Mouse (Mus musculus): ENCODE results near the gene Hamp2. TPM values are rescaled to one million over a fixed set of nuclear protein-coding genes. Genes with fewer than 3 reads are reported as not detected.

Hamp2 gene
- total and polyA plus RNA-seq, 2 experiments from 2014 or later, result not detected

GRCm38 (mm10) chr7:30968611-30969010 is 44.1 kb upstream of the Hamp2 start:
- TF ChIP-seq CTCF (IDR thresholded peaks at IDR 0.05; ENCODE audit: low read depth), result no peak
- Histone ChIP-seq H3K4me1 (ENCODE audit: insufficient read depth) (no peaks in the 10 kb centered on the region), H3K4me3 (ENCODE audit: low read depth, low read length) (no peak overlapping the region), H3K36me3 (ENCODE audit: insufficient read depth) (no peaks in the 10 kb centered on the region), H3K27ac (ENCODE audit: low read depth, low read length) (no peak overlapping the region), H3K9ac (no peak overlapping the region), H3K9me3 (ENCODE audit: low read length) (no peaks in the 10 kb centered on the region), H3K27me3 (ENCODE audit: insufficient read depth, low read length) (peaks cover 11% of the 10 kb centered on the region; the same call in 1 of the 2 replicates), H3K4me2 (ENCODE audit: low read depth) (no peak overlapping the region)
- 91% methylated on average over 8 of the region's 8 CpGs for WGBS
- ATAC-seq (no peak), DNase-seq (no peak)

GRCm38 (mm10) chr7:30966657-30967056 is 42.2 kb upstream of the Hamp2 start:
- no peaks in the 10 kb centered on the region for H3K9me3 ChIP-seq (ENCODE audit: low read length)
- no peak overlapping the region for H3K4me3 ChIP-seq (ENCODE audit: low read depth, low read length)
- H3K27me3 ChIP-seq (ENCODE audit: insufficient read depth, low read length), result no peaks in the 10 kb centered on the region
- H3K4me1 ChIP-seq (ENCODE audit: insufficient read depth), result no peaks in the 10 kb centered on the region
- ATAC-seq, result no peak
- no peak overlapping the region for H3K27ac ChIP-seq (ENCODE audit: low read depth, low read length)
- no peak overlapping the region for H3K4me2 ChIP-seq (ENCODE audit: low read depth)
- WGBS, result 67% methylated on average over 3 of the region's 3 CpGs
- no peak for TF ChIP-seq CTCF (IDR thresholded peaks at IDR 0.05; ENCODE audit: low read depth)
- DNase-seq, result no peak
- H3K36me3 ChIP-seq (ENCODE audit: insufficient read depth), result no peaks in the 10 kb centered on the region
- no peak overlapping the region for H3K9ac ChIP-seq

GRCm38 (mm10) chr7:30965677-30966076 is 41.2 kb upstream of the Hamp2 start:
- Histone ChIP-seq H3K9ac (no peak overlapping the region; the same call in 1 of the 2 replicates), H3K27ac (ENCODE audit: low read depth, low read length) (no peak overlapping the region), H3K4me3 (ENCODE audit: low read depth, low read length) (no peak overlapping the region), H3K4me2 (ENCODE audit: low read depth) (no peak overlapping the region), H3K27me3 (ENCODE audit: insufficient read depth, low read length) (no peaks in the 10 kb centered on the region), H3K36me3 (ENCODE audit: insufficient read depth) (no peaks in the 10 kb centered on the region), H3K9me3 (ENCODE audit: low read length) (no peaks in the 10 kb centered on the region), H3K4me1 (ENCODE audit: insufficient read depth) (no peaks in the 10 kb centered on the region)
- ATAC-seq (no peak), DNase-seq (no peak)
- no peak for TF ChIP-seq CTCF (IDR thresholded peaks at IDR 0.05; ENCODE audit: low read depth)
- 74% methylated on average over 14 of the region's 14 CpGs for WGBS

GRCm38 (mm10) chr7:30964366-30964765 is 39.9 kb upstream of the Hamp2 start:
- H3K4me1 ChIP-seq (ENCODE audit: insufficient read depth), result no peaks in the 10 kb centered on the region
- H3K4me2 ChIP-seq (ENCODE audit: low read depth), result no peak overlapping the region
- 90% methylated on average over 7 of the region's 7 CpGs for WGBS
- TF ChIP-seq CTCF (IDR thresholded peaks at IDR 0.05; ENCODE audit: low read depth), result no peak
- H3K27me3 ChIP-seq (ENCODE audit: insufficient read depth, low read length), result no peaks in the 10 kb centered on the region
- H3K9ac ChIP-seq, result no peak overlapping the region
- H3K9me3 ChIP-seq (ENCODE audit: low read length), result no peaks in the 10 kb centered on the region
- H3K27ac ChIP-seq (ENCODE audit: low read depth, low read length), result no peak overlapping the region
- no peaks in the 10 kb centered on the region for H3K36me3 ChIP-seq (ENCODE audit: insufficient read depth)
- DNase-seq, result no peak
- ATAC-seq, result no peak
- no peak overlapping the region for H3K4me3 ChIP-seq (ENCODE audit: low read depth, low read length)

- DNase-seq (no peak), ATAC-seq (no peak)
- Histone ChIP-seq H3K4me1 (ENCODE audit: insufficient read depth) (peaks cover 8% of the 10 kb centered on the region), H3K4me3 (ENCODE audit: low read depth, low read length) (no peak overlapping the region), H3K9ac (no peak overlapping the region), H3K36me3 (ENCODE audit: insufficient read depth) (no peaks in the 10 kb centered on the region; the same call in 1 of the 2 replicates), H3K27me3 (ENCODE audit: insufficient read depth, low read length) (no peaks in the 10 kb centered on the region), H3K27ac (ENCODE audit: low read depth, low read length) (no peak overlapping the region), H3K4me2 (ENCODE audit: low read depth) (no peak overlapping the region), H3K9me3 (ENCODE audit: low read length) (no peaks in the 10 kb centered on the region)
- TF ChIP-seq CTCF (IDR thresholded peaks at IDR 0.05; ENCODE audit: low read depth), result no peak
- 95% methylated on average over 5 of the region's 5 CpGs for WGBS
Observed at GRCm38 (mm10) chr7:30962862-30963261, 38.4 kb upstream of the Hamp2 start.

- no peak for TF ChIP-seq CTCF (IDR thresholded peaks at IDR 0.05; ENCODE audit: low read depth)
- no peak overlapping the region for H3K27ac ChIP-seq (ENCODE audit: low read depth, low read length)
- WGBS, result 90% methylated on average over 6 of the region's 6 CpGs
Observed at GRCm38 (mm10) chr7:30959786-30960349, 35.4 kb upstream of the Hamp2 start.

GRCm38 (mm10) chr7:30958866-30959487 is 34.5 kb upstream of the Hamp2 start:
- DNase-seq (no peak), ATAC-seq (no peak)
- 95% methylated on average over 9 of the region's 9 CpGs for WGBS
- Histone ChIP-seq H3K9me3 (ENCODE audit: low read length) (no peaks in the 10 kb centered on the region), H3K4me2 (ENCODE audit: low read depth) (no peak overlapping the region), H3K4me1 (ENCODE audit: insufficient read depth) (peaks cover 15% of the 10 kb centered on the region), H3K27ac (ENCODE audit: low read depth, low read length) (no peak overlapping the region), H3K27me3 (ENCODE audit: insufficient read depth, low read length) (no peaks in the 10 kb centered on the region), H3K4me3 (ENCODE audit: low read depth, low read length) (no peak overlapping the region), H3K36me3 (ENCODE audit: insufficient read depth) (peaks cover 9% of the 10 kb centered on the region), H3K9ac (no peak overlapping the region)
- TF ChIP-seq CTCF (IDR thresholded peaks at IDR 0.05; ENCODE audit: low read depth), result no peak

More at GRCm38 (mm10) chr7:30959786-30960349, 35.4 kb upstream of the Hamp2 start:
- DNase-seq (no peak), ATAC-seq (no peak)
- Histone ChIP-seq H3K9me3 (ENCODE audit: low read length) (no peaks in the 10 kb centered on the region), H3K4me3 (ENCODE audit: low read depth, low read length) (no peak overlapping the region), H3K36me3 (ENCODE audit: insufficient read depth) (peaks cover under 1% of the 10 kb centered on the region; the same call in 1 of the 2 replicates), H3K4me2 (ENCODE audit: low read depth) (no peak overlapping the region), H3K9ac (no peak overlapping the region), H3K27me3 (ENCODE audit: insufficient read depth, low read length) (no peaks in the 10 kb centered on the region), H3K4me1 (ENCODE audit: insufficient read depth) (peaks cover 15% of the 10 kb centered on the region)

Data from forebrain, postnatal 0 days (tissue).